In genomic region chr6:108408053-108408452, GRCm38 (mm10) we compare ENCODE assay signal across 8 mouse cellular contexts.
DNase-seq lines count a peak whose midpoint lies in the region; ATAC-seq and TF ChIP-seq lines count a peak whose summit lies in the region.

No protein-coding gene starts in this region.

- no peaks in the 10 kb centered on the region for H3K27me3 ChIP-seq in kidney, embryonic 16.5 days (ENCODE audit: insufficient read depth, low read length)
- no peaks in the 10 kb centered on the region for H3K27me3 ChIP-seq in lung, embryonic 15.5 days

- peaks cover 9% of the 10 kb centered on the region; the same call in 1 of the 2 replicates for H3K36me3 ChIP-seq in ES-E14 (ENCODE audit: control insufficient read depth, insufficient read depth, low read length, poor library complexity, severe bottlenecking)
- H3K36me3 ChIP-seq in kidney, embryonic 16.5 days (ENCODE audit: insufficient read depth, low read length): peaks cover 55% of the 10 kb centered on the region
- H3K36me3 ChIP-seq in lung, embryonic 15.5 days: peaks cover 15% of the 10 kb centered on the region

- no peak overlapping the region for H3K4me3 ChIP-seq in ES-E14 (ENCODE audit: insufficient read depth in 1 of 2, low read depth in 1 of 2, low read length in 2 of 2, poor library complexity in 1 of 2, severe bottlenecking in 1 of 2)
- no peak overlapping the region for H3K4me3 ChIP-seq in kidney, embryonic 16.5 days (ENCODE audit: low read length)
- no peak overlapping the region for H3K4me3 ChIP-seq in lung, embryonic 15.5 days

- H3K9ac ChIP-seq in ES-E14 (ENCODE audit: insufficient read depth, low read depth, low read length, poor library complexity, severe bottlenecking): no peak overlapping the region
- no peak overlapping the region for H3K9ac ChIP-seq in kidney, embryonic 16.5 days (replicated peaks; ENCODE audit: low read length)
- no peak overlapping the region for H3K9ac ChIP-seq in lung, embryonic 15.5 days

- no peak overlapping the region for H3K27ac ChIP-seq in ES-E14 (ENCODE audit: insufficient read depth, low read depth, low read length, poor library complexity, severe bottlenecking)
- no peak overlapping the region for H3K27ac ChIP-seq in kidney, embryonic 16.5 days (ENCODE audit: low read length)
- H3K27ac ChIP-seq in lung, embryonic 15.5 days: no peak overlapping the region

- peak; percentile 62 for ATAC-seq in kidney, embryonic 16.5 days (ENCODE audit: low FRiP score, low TSS enrichment)
- peak; percentile 15; the same call in 1 of the 2 replicates for ATAC-seq in lung, embryonic 15.5 days (ENCODE audit: borderline replicate concordance, extremely low read depth, low FRiP score, low TSS enrichment)

- H3K9me3 ChIP-seq in ES-E14 (ENCODE audit: control insufficient read depth, insufficient read depth, low read depth, low read length): no peaks in the 10 kb centered on the region
- H3K9me3 ChIP-seq in kidney, embryonic 16.5 days (ENCODE audit: low read length): no peaks in the 10 kb centered on the region
- H3K9me3 ChIP-seq in lung, embryonic 15.5 days: no peaks in the 10 kb centered on the region

- in situ Hi-C loops in ES-E14 (cut with MboI; ENCODE audit: low sequenced_read_pairs in 2 of 2, unreplicated experiment in 2 of 2): loop anchor here in 1 of 2 experiments (25.0 kb wide), 1 partner anchor 321 kb away; no protein-coding TSS in a partner anchor

- DNase-seq in adrenal gland, adult 2 months: peak; percentile 50
- no peak for DNase-seq in adrenal gland, adult 18-20 months (ENCODE audit: low spot score in 2 of 2)
- DNase-seq in ES-E14 (ENCODE audit: low read depth, low spot score): peak; percentile 75
- DNase-seq in cerebellum, adult 9-10 months: peak; percentile 70
- DNase-seq in heart, adult 8-10 months (ENCODE audit: low spot score): peak; percentile 60
- peak; percentile 89 for DNase-seq in retina, embryonic 14.5 days (ENCODE audit: low spot score)

- H3K4me2 ChIP-seq in kidney, embryonic 16.5 days (replicated peaks; ENCODE audit: low read depth, low read length): no peak overlapping the region
- no peak overlapping the region for H3K4me2 ChIP-seq in lung, embryonic 15.5 days

- WGBS in kidney, embryonic 16.5 days: 96% methylated on average over 3 of the region's 3 CpGs
- WGBS in lung, embryonic 15.5 days: 88% methylated on average over 3 of the region's 3 CpGs

- no peaks in the 10 kb centered on the region for H3K4me1 ChIP-seq in ES-E14 (ENCODE audit: control insufficient read depth in 2 of 2, insufficient read depth in 2 of 2, low read length in 2 of 2, poor library complexity in 1 of 2)
- H3K4me1 ChIP-seq in kidney, embryonic 16.5 days (ENCODE audit: insufficient read depth, low read length): no peaks in the 10 kb centered on the region
- H3K4me1 ChIP-seq in lung, embryonic 15.5 days: peaks cover 3% of the 10 kb centered on the region; the same call in 1 of the 2 replicates

TF ChIP-seq in ES-E14, 5 proteins besides CTCF, POLR2A, EP300 and RAD21:
- TF ChIP-seq ZC3H11A (IDR thresholded peaks at IDR 0.05; ENCODE audit: borderline replicate concordance, low read depth, low read length): peak; percentile 93
- TF ChIP-seq CHD2 (IDR thresholded peaks at IDR 0.05; ENCODE audit: low read depth, low read length): no peak
- no peak for TF ChIP-seq MAFK (IDR thresholded peaks at IDR 0.05; ENCODE audit: insufficient read depth, low read depth, low read length)
- TF ChIP-seq ZNF384 (IDR thresholded peaks at IDR 0.05; ENCODE audit: low read depth, low read length): no peak
- no peak for TF ChIP-seq HCFC1 (IDR thresholded peaks at IDR 0.05; ENCODE audit: borderline replicate concordance, insufficient read depth, low read length)
TF ChIP-seq in ES-E14: peak in this region for 1.

Comparison
In these comparisons a context has a peak if more than half of its experiments do, and no peak if none do; other contexts are left out.
1. DNase-seq: peak in adrenal gland, adult 2 months (single experiment), ES-E14 (single experiment), cerebellum, adult 9-10 months (single experiment), heart, adult 8-10 months (single experiment) and retina, embryonic 14.5 days (single experiment); none in adrenal gland, adult 18-20 months (0 of 2).